Comparison of ENCODE assay signal across 13 mouse cellular contexts in genomic region chr6:118301880-118302782, GRCm38 (mm10).
DNase-seq lines count a peak whose midpoint lies in the region; ATAC-seq and TF ChIP-seq lines count a peak whose summit lies in the region.
"Had no signal": no experiment of that assay in that cellular context is flagged by ENCODE, and none has a peak within 500 bp of the region (broad histone marks: within the 10 kb centered on the region; RNA-seq: fewer than 3 reads in every experiment).

No protein-coding gene starts in this region.

- peaks cover 8% of the 10 kb centered on the region; the same call in 1 of the 2 replicates for H3K4me1 ChIP-seq in kidney, embryonic 14.5 days (ENCODE audit: control insufficient read depth, insufficient read depth, low read length)
- H3K4me1 ChIP-seq in forebrain, embryonic 11.5 days (replicated peaks; ENCODE audit: control insufficient read depth, insufficient read depth, low read length) = peaks cover 2% of the 10 kb centered on the region; the same call in 1 of the 2 replicates
- 0 out of 2 replicates have a peak, but pooled peaks cover 13% of the 10 kb centered on the region for H3K4me1 ChIP-seq in hindbrain, postnatal 0 days (ENCODE audit: insufficient read depth, low read length)
- peaks cover 21% of the 10 kb centered on the region for H3K4me1 ChIP-seq in limb, embryonic 10.5 days

- H3K36me3 ChIP-seq in kidney, embryonic 14.5 days (ENCODE audit: control insufficient read depth, insufficient read depth, low read length) = no peaks in the 10 kb centered on the region
- no peaks in the 10 kb centered on the region for H3K36me3 ChIP-seq in forebrain, embryonic 11.5 days (ENCODE audit: control insufficient read depth, insufficient read depth, low read length)
- H3K36me3 ChIP-seq in hindbrain, postnatal 0 days (ENCODE audit: insufficient read depth, low read length) = no peaks in the 10 kb centered on the region
- no peaks in the 10 kb centered on the region for H3K36me3 ChIP-seq in limb, embryonic 10.5 days

- no peak overlapping the region for H3K4me3 ChIP-seq in kidney, embryonic 14.5 days (ENCODE audit: low read length)
- no peak overlapping the region for H3K4me3 ChIP-seq in forebrain, embryonic 11.5 days (ENCODE audit: low read depth, low read length)
- H3K4me3 ChIP-seq in hindbrain, postnatal 0 days (ENCODE audit: low read length) = no peak overlapping the region
- H3K4me3 ChIP-seq in limb, embryonic 10.5 days = no peak overlapping the region
- H3K4me3 ChIP-seq: myocyte had no signal

- H3K27me3 ChIP-seq in kidney, embryonic 14.5 days (ENCODE audit: control insufficient read depth, insufficient read depth, low read length) = no peaks in the 10 kb centered on the region
- H3K27me3 ChIP-seq in forebrain, embryonic 11.5 days (ENCODE audit: control insufficient read depth, insufficient read depth, low read length) = no peaks in the 10 kb centered on the region
- H3K27me3 ChIP-seq in hindbrain, postnatal 0 days (ENCODE audit: insufficient read depth, low read length) = no peaks in the 10 kb centered on the region
- no peaks in the 10 kb centered on the region for H3K27me3 ChIP-seq in limb, embryonic 10.5 days (ENCODE audit: low read depth, poor library complexity, severe bottlenecking)

- 0 out of 2 replicates have a peak overlapping the region, but pooled peaks have one; percentile 24 for H3K27ac ChIP-seq in kidney, embryonic 14.5 days (ENCODE audit: low read depth, low read length)
- H3K27ac ChIP-seq in forebrain, embryonic 11.5 days (ENCODE audit: low read depth, low read length) = no peak overlapping the region
- H3K27ac ChIP-seq in hindbrain, postnatal 0 days = 0 out of 2 replicates have a peak overlapping the region, but pooled peaks have one; percentile 2
- H3K27ac ChIP-seq in limb, embryonic 10.5 days = no peak overlapping the region

- peak; percentile 73; the same call in 1 of the 2 replicates for ATAC-seq in kidney, embryonic 14.5 days (ENCODE audit: low FRiP score, low TSS enrichment)
- ATAC-seq in forebrain, embryonic 11.5 days (replicated peaks; ENCODE audit: low FRiP score) = peak; percentile 80
- ATAC-seq in hindbrain, postnatal 0 days = 0 out of 2 replicates have a peak, but pooled peaks have one; percentile 67
- ATAC-seq: intestine, embryonic 16.5 days had no signal

- WGBS in kidney, embryonic 14.5 days = 32% methylated on average over 11 of the region's 11 CpGs
- WGBS in forebrain, embryonic 11.5 days = 36% methylated on average over 11 of the region's 11 CpGs
- 32% methylated on average over 11 of the region's 11 CpGs for WGBS in hindbrain, postnatal 0 days
- 61% methylated on average over 11 of the region's 11 CpGs for WGBS in limb, embryonic 10.5 days

- peak overlapping the region; percentile 9 for H3K4me2 ChIP-seq in kidney, embryonic 14.5 days (replicated peaks; ENCODE audit: low read depth, low read length)
- no peak overlapping the region for H3K4me2 ChIP-seq in forebrain, embryonic 11.5 days (ENCODE audit: low read depth, low read length, severe bottlenecking)
- H3K4me2 ChIP-seq in hindbrain, postnatal 0 days (ENCODE audit: low read depth, low read length) = no peak overlapping the region

- no peak overlapping the region for H3K9ac ChIP-seq in kidney, embryonic 14.5 days (ENCODE audit: low read depth, low read length)
- H3K9ac ChIP-seq in forebrain, embryonic 11.5 days (ENCODE audit: low read length) = no peak overlapping the region
- H3K9ac ChIP-seq in hindbrain, postnatal 0 days (replicated peaks; ENCODE audit: low read length) = no peak overlapping the region

- H3K9me3 ChIP-seq in kidney, embryonic 14.5 days (ENCODE audit: control insufficient read depth, low read length) = no peaks in the 10 kb centered on the region
- no peaks in the 10 kb centered on the region for H3K9me3 ChIP-seq in forebrain, embryonic 11.5 days (ENCODE audit: control insufficient read depth, low read length)
- no peaks in the 10 kb centered on the region for H3K9me3 ChIP-seq in hindbrain, postnatal 0 days (ENCODE audit: low read length)
- no peaks in the 10 kb centered on the region for H3K9me3 ChIP-seq in limb, embryonic 10.5 days (replicated peaks)

- no peak for DNase-seq in kidney, postnatal 10 days
- no peak for DNase-seq in forebrain, embryonic 11.5 days (ENCODE audit: low spot score)
- peak; percentile 55 for DNase-seq in hindbrain, postnatal 0 days (ENCODE audit: low spot score)
- DNase-seq in retina, postnatal 1 day = peak; percentile 46
- no peak for DNase-seq in limb, embryonic 10.5 days (ENCODE audit: low spot score)
- no peak for DNase-seq in right cerebral cortex, adult 2 months (ENCODE audit: low spot score in 2 of 2)
- DNase-seq in urinary bladder, postnatal 10 days (ENCODE audit: low spot score) = no peak
- DNase-seq: adrenal gland, postnatal 36 days; gastrocnemius, postnatal 10 days; lung, postnatal 10 days had no signal

- no peak for TF ChIP-seq CTCF in hindbrain, postnatal 0 days (IDR thresholded peaks at IDR 0.05; ENCODE audit: low read depth)

Comparison
In these comparisons a context has a peak if more than half of its experiments do, and no peak if none do; other contexts are left out.
1. H3K27ac ChIP-seq: peak in kidney, embryonic 14.5 days (single experiment) and hindbrain, postnatal 0 days (single experiment); none in forebrain, embryonic 11.5 days (single experiment) and limb, embryonic 10.5 days (single experiment).
2. DNase-seq: peak in hindbrain, postnatal 0 days (single experiment) and retina, postnatal 1 day (single experiment); none in kidney, postnatal 10 days (single experiment), forebrain, embryonic 11.5 days (single experiment), limb, embryonic 10.5 days (single experiment), right cerebral cortex, adult 2 months (0 of 2) and urinary bladder, postnatal 10 days (single experiment).
3. Peak in every context shown above with its lines, with median percentiles within 50 percentile points of each other: ATAC-seq.